Mouse (Mus musculus) cerebellum, postnatal 36 days (tissue): ENCODE measurements at regions not wholly inside any gene's neighbourhood (a gene's known extent, or its start where the extent isn't known, plus 50 kb on each side); places are given as distances from the start of the nearest gene placed in this dataset.

Experiments used
- DNase-seq, 2 experiments: peaks; one replicate each; pipeline ENCODE4 v3.0.0; 2021 to 2022; ENCODE audit warnings: mixed read lengths in 2 of 2

DNA sequence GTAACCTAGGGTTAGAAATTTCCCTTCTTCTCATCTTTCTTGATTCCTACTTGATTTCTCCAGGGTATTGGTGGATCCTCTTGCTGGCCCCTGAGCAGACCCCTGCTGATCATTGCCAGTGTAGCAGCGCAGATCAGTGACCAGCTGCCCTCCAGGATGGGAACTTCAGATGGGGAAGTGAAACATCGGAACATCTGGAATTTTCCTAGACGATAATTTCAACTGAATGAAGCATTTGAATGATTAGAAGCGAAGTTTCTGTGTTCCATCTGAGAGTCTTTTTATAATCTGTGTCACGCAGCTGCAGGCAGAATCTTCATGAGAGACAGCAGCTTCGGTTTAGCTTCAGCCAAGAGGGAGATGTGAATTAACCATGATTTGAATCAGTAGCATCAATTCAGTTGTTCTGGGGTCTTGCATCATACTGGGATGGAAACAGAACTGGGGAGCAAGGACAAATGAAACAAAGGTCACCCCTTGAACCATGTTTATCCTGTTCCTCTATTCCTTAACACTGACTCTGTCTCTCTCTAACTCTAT lies 57.8 kb upstream of the Ddit4l start:
- no peak for DNase-seq

GRCm38 (mm10) chr3:137564282-137564681 lies 57.1 kb upstream of the Ddit4l start:
- DNase-seq = no peak

GRCm38 (mm10) chr3:137568580-137569313 lies 52.7 kb upstream of the Ddit4l start:
- no peak for DNase-seq
